Mouse (Mus musculus) neural tube, embryonic 11.5 days (tissue): ENCODE data around the gene Mbnl1. TPM values are rescaled to one million over a fixed set of nuclear protein-coding genes. Genes with fewer than 3 reads are reported as not detected.

Experiments used
- ATAC-seq: fragments of 200-750 bp; cut with Nextera tagmentation; 2 replicates; pipeline ENCODE4 v1.8.0; 2017; ENCODE audit warnings: moderate number of reproducible peaks, mild to moderate bottlenecking, moderate TSS enrichment, moderate library complexity; ENCODE audit not compliant: insufficient read depth, low FRiP score, low TSS enrichment
- DNase-seq: peaks from one replicate; pipeline ENCODE4 v3.0.0-alpha.2; 2015; ENCODE audit warnings: low spot score
- H3K27ac ChIP-seq: fragments of 300-500 bp; sonication (generic); 2 replicates; pipeline ENCODE4 v1.5.1; 2014; ENCODE audit warnings: low read depth, mild to moderate bottlenecking, low read length
- H3K27me3 ChIP-seq: fragments of 300-500 bp; sonication (generic); 2 replicates; pipeline ENCODE4 v1.6.1; 2014; ENCODE audit warnings: mild to moderate bottlenecking, low read length, mixed read lengths; ENCODE audit not compliant: control insufficient read depth, insufficient read depth
- H3K36me3 ChIP-seq: fragments of 300-500 bp; sonication (generic); 2 replicates; pipeline ENCODE4 v1.6.1; 2014; ENCODE audit warnings: mild to moderate bottlenecking, low read length, moderate library complexity, mixed read lengths; ENCODE audit not compliant: control insufficient read depth, insufficient read depth
- H3K4me1 ChIP-seq: fragments of 300-500 bp; sonication (generic); 2 replicates; pipeline ENCODE4 v1.6.1; 2014; ENCODE audit warnings: low read length, mixed read lengths; ENCODE audit not compliant: control insufficient read depth, insufficient read depth
- H3K4me2 ChIP-seq: fragments of 300-500 bp; sonication (generic); 2 replicates; pipeline ENCODE4 v1.6.1; 2014; ENCODE audit warnings: low read depth, mild to moderate bottlenecking, moderate library complexity
- H3K4me3 ChIP-seq: fragments of 300-500 bp; sonication (generic); 2 replicates; pipeline ENCODE4 v1.5.1; 2014; ENCODE audit warnings: low read depth, low read length
- H3K9ac ChIP-seq: fragments of 300-500 bp; sonication (generic); 2 replicates; pipeline ENCODE4 v1.6.1; 2014; ENCODE audit warnings: mild to moderate bottlenecking, low read length
- H3K9me3 ChIP-seq: fragments of 300-500 bp; sonication (generic); 2 replicates; pipeline ENCODE4 v1.6.1; 2016; ENCODE audit warnings: low read length; ENCODE audit not compliant: control insufficient read depth
- WGBS: fragments of 180-500 bp; shearing (Covaris S2); extraction: QIAGEN DNeasy Blood & Tissue Kit; methylation state at CpG from one replicate; pipeline ENCODE4 v1.1.7; 2014; 5-methylcytosine and 5-hydroxymethylcytosine counted together
- polyA plus RNA-seq: library from polyadenylated mRNA; unstranded; fragments of >200 nt; fragmentation: Nextera tagmentation; extraction: Ambion mirVana; gene quantifications from 2 replicates; pipeline ENCODE4 v1.2.1, GENCODE M21; 2014

The Mbnl1 gene
- polyA plus RNA-seq, 1 experiment from 2014 or later: 57.7 TPM

DNA sequence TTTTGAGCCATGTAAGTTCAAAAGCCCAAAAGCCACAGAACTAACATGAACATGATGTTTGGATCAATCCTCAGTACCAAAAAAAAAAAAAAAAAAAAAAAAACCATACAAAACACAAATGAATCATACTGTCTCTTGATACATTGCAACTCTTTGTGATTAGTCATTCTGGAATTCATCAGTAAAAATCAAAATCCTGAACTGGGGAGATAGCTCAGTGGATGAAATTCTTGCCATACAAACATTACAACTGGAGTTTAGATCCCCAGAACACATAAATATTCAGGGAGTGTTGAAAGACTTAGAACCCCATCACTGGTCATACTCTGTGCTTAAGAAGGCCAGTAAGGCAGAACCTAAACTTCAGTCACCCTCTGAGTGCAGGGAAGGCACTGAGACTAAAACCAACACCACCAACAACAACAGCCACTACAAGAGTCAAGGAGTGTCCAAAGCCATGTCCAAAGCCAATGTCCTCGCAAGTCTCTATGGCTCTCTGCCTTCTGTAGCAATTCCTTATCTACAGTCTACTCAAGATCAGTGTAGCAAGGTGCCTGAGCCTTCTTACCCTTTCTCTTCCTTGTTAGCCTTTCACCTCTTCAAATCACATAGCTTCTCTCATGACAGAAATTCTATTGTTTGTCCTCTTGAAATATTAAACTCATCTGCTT lies 160.3 kb downstream of the Mbnl1 start:
- Histone ChIP-seq H3K27ac (no peak overlapping the region), H3K4me3 (no peak overlapping the region), H3K36me3 (no peaks in the 10 kb centered on the region), H3K4me1 (no peaks in the 10 kb centered on the region), H3K9me3 (no peaks in the 10 kb centered on the region), H3K27me3 (no peaks in the 10 kb centered on the region), H3K4me2 (no peak overlapping the region), H3K9ac (no peak overlapping the region)
- 96% methylated on average over 1 of the region's 1 CpGs for WGBS
- DNase-seq (no peak), ATAC-seq (no peak)

GRCm38 (mm10) chr3:60638530-60638929 lies 165.9 kb downstream of the Mbnl1 start:
- WGBS: 81% methylated on average over 3 of the region's 3 CpGs
- H3K9me3 ChIP-seq: no peaks in the 10 kb centered on the region
- no peak overlapping the region for H3K9ac ChIP-seq
- no peak overlapping the region for H3K27ac ChIP-seq
- no peak for DNase-seq
- no peak for ATAC-seq
- H3K36me3 ChIP-seq: no peaks in the 10 kb centered on the region
- no peaks in the 10 kb centered on the region for H3K4me1 ChIP-seq
- H3K4me2 ChIP-seq: no peak overlapping the region
- H3K4me3 ChIP-seq: no peak overlapping the region
- no peaks in the 10 kb centered on the region for H3K27me3 ChIP-seq

GRCm38 (mm10) chr3:60639135-60639534 lies 166.5 kb downstream of the Mbnl1 start:
- DNase-seq: no peak
- Histone ChIP-seq H3K4me2 (no peak overlapping the region), H3K27ac (no peak overlapping the region), H3K27me3 (no peaks in the 10 kb centered on the region), H3K36me3 (no peaks in the 10 kb centered on the region), H3K9me3 (no peaks in the 10 kb centered on the region), H3K9ac (no peak overlapping the region), H3K4me3 (no peak overlapping the region), H3K4me1 (no peaks in the 10 kb centered on the region)
- no peak for ATAC-seq
- WGBS: 77% methylated on average over 5 of the region's 5 CpGs

- H3K9me3 ChIP-seq: no peaks in the 10 kb centered on the region
- H3K27me3 ChIP-seq: no peaks in the 10 kb centered on the region
- no peak for DNase-seq
- H3K36me3 ChIP-seq: no peaks in the 10 kb centered on the region
- H3K27ac ChIP-seq: no peak overlapping the region
- H3K4me2 ChIP-seq: no peak overlapping the region
- ATAC-seq: no peak
- no peaks in the 10 kb centered on the region for H3K4me1 ChIP-seq
- WGBS: 86% methylated on average over 3 of the region's 3 CpGs
- no peak overlapping the region for H3K4me3 ChIP-seq
- H3K9ac ChIP-seq: no peak overlapping the region
Observed at GRCm38 (mm10) chr3:60642227-60642626, 169.6 kb downstream of the Mbnl1 start.

DNA sequence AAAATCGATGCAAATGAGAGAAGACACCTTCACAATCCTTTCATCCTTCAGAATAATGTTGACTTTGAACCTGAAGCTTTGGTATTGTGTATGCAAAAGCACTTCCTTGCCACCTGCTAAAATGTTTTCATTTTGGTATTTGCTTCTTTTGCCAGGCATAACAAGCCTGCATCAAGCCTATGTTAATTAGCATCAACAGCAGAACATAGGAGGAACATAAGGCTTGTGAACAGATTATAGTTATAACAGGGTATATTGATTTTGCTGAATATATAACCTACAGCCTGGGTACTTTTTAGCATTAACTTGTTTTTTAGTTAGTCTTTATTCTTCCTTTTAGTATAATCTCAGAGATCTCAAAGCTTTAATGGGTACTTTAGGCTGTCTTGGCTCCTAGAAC lies 172.9 kb downstream of the Mbnl1 start:
- 88% methylated on average over 1 of the region's 1 CpGs for WGBS
- no peak overlapping the region for H3K9ac ChIP-seq
- DNase-seq (no peak), ATAC-seq (no peak)
- no peaks in the 10 kb centered on the region for H3K9me3 ChIP-seq
- no peak overlapping the region for H3K4me2 ChIP-seq
- H3K36me3 ChIP-seq: no peaks in the 10 kb centered on the region
- no peaks in the 10 kb centered on the region for H3K27me3 ChIP-seq
- H3K4me1 ChIP-seq: no peaks in the 10 kb centered on the region
- H3K4me3 ChIP-seq: no peak overlapping the region
- no peak overlapping the region for H3K27ac ChIP-seq

DNA sequence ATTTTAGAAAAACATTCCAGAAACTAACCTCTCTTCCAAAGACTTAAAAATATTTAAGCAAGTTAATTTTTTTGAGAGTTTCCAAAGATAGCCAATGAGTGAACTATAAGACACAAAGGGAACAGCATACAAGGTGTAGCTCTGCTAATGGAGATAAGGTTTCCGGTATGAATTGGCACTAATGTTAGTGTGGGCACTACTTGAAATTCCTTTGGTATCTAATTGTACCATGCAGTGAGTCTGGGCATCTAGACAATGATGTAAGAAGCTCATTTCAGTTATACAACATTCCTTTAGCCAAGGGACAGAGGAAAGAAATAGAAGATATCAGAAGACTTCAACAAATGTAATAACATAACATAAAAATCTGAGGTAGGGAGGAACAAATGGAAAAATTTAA lies 175.7 kb downstream of the Mbnl1 start:
- Histone ChIP-seq H3K4me3 (no peak overlapping the region), H3K4me2 (no peak overlapping the region), H3K4me1 (no peaks in the 10 kb centered on the region), H3K36me3 (no peaks in the 10 kb centered on the region), H3K27ac (no peak overlapping the region), H3K9ac (no peak overlapping the region), H3K27me3 (no peaks in the 10 kb centered on the region), H3K9me3 (no peaks in the 10 kb centered on the region)
- ATAC-seq (no peak), DNase-seq (no peak)
- WGBS: 87% methylated on average over 1 of the region's 1 CpGs

- no peak for DNase-seq
- Histone ChIP-seq H3K4me3 (no peak overlapping the region), H3K9me3 (no peaks in the 10 kb centered on the region), H3K4me1 (no peaks in the 10 kb centered on the region), H3K36me3 (no peaks in the 10 kb centered on the region), H3K9ac (no peak overlapping the region), H3K27me3 (no peaks in the 10 kb centered on the region), H3K27ac (no peak overlapping the region), H3K4me2 (no peak overlapping the region)
- no peak for ATAC-seq
- WGBS: 90% methylated on average over 2 of the region's 2 CpGs
Observed at GRCm38 (mm10) chr3:60660762-60661161, 188.1 kb downstream of the Mbnl1 start.
